Mouse (Mus musculus) MEL (cell line): ENCODE results near the gene Wdr70. TPM values are rescaled to one million over a fixed set of nuclear protein-coding genes. Genes with fewer than 3 reads are reported as not detected.

Experiments
- polyA plus RNA-seq, 2 experiments: library from polyadenylated mRNA; stranded (reverse) in 1 of 2; unstranded in 1 of 2; fragments of >175 nt in 1 of 2; fragments of >200 nt in 1 of 2; gene quantifications; 2 replicates each; pipeline versions ENCODE4 v1.2.1 to v1.2.4; 2012; ENCODE audit warnings: low replicate concordance in 2 of 2, low read depth in 1 of 2; ENCODE audit not compliant: insufficient read length in 2 of 2, insufficient read depth in 1 of 2, missing spikeins in 1 of 2
- total RNA-seq: library from RNA; depleted of rRNA; stranded (reverse); fragments of 300-350 nt; gene quantifications from 2 replicates; pipeline ENCODE4 v1.2.3, GENCODE M21; 2012; rRNA removed

Wdr70 gene
- total and polyA plus RNA-seq, 3 experiments: 40.7 to 48.8 TPM; not detected in 1

Other genes starting within 250 kb of the Wdr70 start
- gene Nup155, start 10.1 kb upstream of the Wdr70 start, total RNA-seq: 82.7 and 86.7 TPM in 2 replicates
- gene Nup155, start 10.1 kb upstream of the Wdr70 start, polyA plus RNA-seq: 100 to 1,000 TPM in 1 of 2 experiments, 10 to 100 TPM in 1; 85.0 to 135 TPM
- 2.9 and 3.4 TPM in 2 replicates for gene Cplane1, start 69.9 kb upstream of the Wdr70 start, total RNA-seq
- 1 to 10 TPM in 1 of 2 experiments, not detected in 1; 6.3 TPM for gene Cplane1, start 69.9 kb upstream of the Wdr70 start, polyA plus RNA-seq